28 mouse cellular contexts compared by ENCODE assay signal in genomic region chr19:43731157-43731556, GRCm38 (mm10). TPM values are rescaled to one million over a fixed set of nuclear protein-coding genes. Genes with fewer than 3 reads are reported as not detected.
"Had no signal": no experiment of that assay in that cellular context is flagged by ENCODE, and none has a peak within 500 bp of the region (broad histone marks: within the 10 kb centered on the region; RNA-seq: fewer than 3 reads in every experiment).

No protein-coding gene starts in this region.

- H3K4me1 ChIP-seq: hindbrain, embryonic 15.5 days had no signal

- H3K9ac ChIP-seq: heart, embryonic 13.5 days; heart, embryonic 15.5 days; hindbrain, embryonic 13.5 days; hindbrain, embryonic 15.5 days; limb, embryonic 12.5 days; liver, embryonic 13.5 days; liver, embryonic 15.5 days; liver, postnatal 0 days had no signal

- ATAC-seq: hindbrain, postnatal 0 days; intestine, embryonic 16.5 days; liver, postnatal 0 days had no signal

- H3K27me3 ChIP-seq: heart, embryonic 13.5 days; heart, embryonic 15.5 days; hindbrain, embryonic 13.5 days; hindbrain, embryonic 15.5 days; limb, embryonic 12.5 days; liver, embryonic 13.5 days; liver, embryonic 15.5 days had no signal

- H3K4me2 ChIP-seq: heart, embryonic 13.5 days; heart, embryonic 15.5 days; hindbrain, embryonic 13.5 days; hindbrain, embryonic 15.5 days; limb, embryonic 12.5 days; liver, embryonic 11.5 days; liver, embryonic 13.5 days; liver, embryonic 15.5 days had no signal

- H3K9me3 ChIP-seq: heart, embryonic 13.5 days; heart, embryonic 15.5 days; hindbrain, embryonic 13.5 days; hindbrain, embryonic 15.5 days; limb, embryonic 10.5 days; limb, embryonic 12.5 days; liver, embryonic 13.5 days; liver, embryonic 15.5 days had no signal

- H3K4me3 ChIP-seq: heart, embryonic 13.5 days; heart, embryonic 15.5 days; hindbrain, embryonic 13.5 days; hindbrain, embryonic 15.5 days; left cerebral cortex, adult 2 months; limb, embryonic 10.5 days; limb, embryonic 12.5 days; liver, embryonic 13.5 days; liver, embryonic 15.5 days had no signal

- DNase-seq: gastrocnemius, postnatal 10 days; gastrocnemius, postnatal 25 days; heart, adult 18-20 months; heart, postnatal 14 days; heart, postnatal 36 days; kidney, adult 18-20 months; kidney, adult 8-10 months; kidney, postnatal 10 days; kidney, postnatal 25 days; kidney, postnatal 4 days; layer of hippocampus, adult 9-11 months; liver; liver, embryonic 13.5 days; liver, postnatal 0 days had no signal

- H3K27ac ChIP-seq: heart, embryonic 13.5 days; heart, embryonic 15.5 days; hindbrain, embryonic 13.5 days; hindbrain, embryonic 15.5 days; hindbrain, postnatal 0 days; left cerebral cortex, adult 2 months; limb, embryonic 10.5 days; limb, embryonic 12.5 days; liver, embryonic 13.5 days; liver, embryonic 15.5 days had no signal

RNA-seq across cellular contexts. Expression of gene Abcc2, which starts 50.8 kb away (rescaled TPM):
- total RNA-seq: gastrocnemius, postnatal 25 days; heart, adult 18-20 months; heart, postnatal 14 days; heart, postnatal 36 days; hematopoietic stem cell, adult 5-6 weeks; left cerebral cortex, postnatal 36 days had no signal
- polyA plus RNA-seq: heart, embryonic 13.5 days; heart, postnatal 0 days; limb, embryonic 12.5 days had no signal
